Mouse (Mus musculus): Measurements from ENCODE around the gene Spred2.

DNA sequence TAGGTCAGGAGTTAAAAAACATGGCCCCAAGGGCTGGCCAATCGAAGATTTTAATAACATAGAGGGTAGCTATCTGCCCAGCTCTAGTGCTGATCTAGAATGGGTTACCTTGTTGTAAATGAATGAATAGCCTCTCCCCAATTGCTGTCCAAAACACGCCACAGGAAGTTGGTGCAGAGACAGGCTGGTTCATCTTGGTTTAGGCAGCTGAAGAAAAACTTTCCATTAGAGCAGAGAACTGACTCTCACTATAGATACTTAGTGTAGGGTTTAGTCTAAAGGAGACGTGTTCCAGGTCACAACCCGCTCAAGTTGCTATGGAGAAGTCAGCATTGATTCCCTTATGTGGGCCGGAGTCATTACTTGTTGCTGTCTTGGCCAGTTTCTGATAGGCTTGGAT, 25.6 kb downstream of the Spred2 start:
- TF ChIP-seq POLR2A (IDR thresholded peaks at IDR 0.05; ENCODE audit: insufficient read depth, low read depth, low read length): no peak
- no peak for TF ChIP-seq CTCF (IDR thresholded peaks at IDR 0.05; ENCODE audit: insufficient read depth, low read depth, low read length)
